Mouse (Mus musculus): ENCODE measurements around the gene Gstm6.

Gstm6 gene

DNA sequence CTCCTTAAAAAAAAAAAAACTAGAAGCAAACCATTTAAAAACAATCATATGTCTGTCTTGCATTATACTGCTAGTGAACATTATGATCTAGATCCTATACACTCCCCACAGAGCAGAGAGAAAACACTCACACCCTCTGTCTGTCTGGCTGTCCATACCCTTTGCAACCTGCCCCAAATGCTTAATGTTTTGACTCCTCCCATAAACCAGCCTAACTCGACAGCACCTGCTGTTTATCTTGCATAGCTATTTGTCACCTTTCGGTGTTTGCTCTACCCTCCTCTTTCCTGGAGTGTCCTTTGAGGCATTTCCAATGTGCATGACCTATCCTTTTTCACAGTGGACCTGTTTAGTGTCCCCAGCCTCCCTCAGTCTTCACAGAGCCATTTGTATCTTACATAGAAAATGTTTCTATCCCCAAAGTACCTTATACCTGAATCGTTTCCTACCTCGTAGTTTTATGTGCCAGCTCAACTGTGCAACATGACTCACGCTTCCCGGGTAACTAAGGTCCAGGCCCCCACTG lies 48.3 kb downstream of the Gstm6 start:
- WGBS, result 7% methylated on average over 6 of the region's 6 CpGs

DNA sequence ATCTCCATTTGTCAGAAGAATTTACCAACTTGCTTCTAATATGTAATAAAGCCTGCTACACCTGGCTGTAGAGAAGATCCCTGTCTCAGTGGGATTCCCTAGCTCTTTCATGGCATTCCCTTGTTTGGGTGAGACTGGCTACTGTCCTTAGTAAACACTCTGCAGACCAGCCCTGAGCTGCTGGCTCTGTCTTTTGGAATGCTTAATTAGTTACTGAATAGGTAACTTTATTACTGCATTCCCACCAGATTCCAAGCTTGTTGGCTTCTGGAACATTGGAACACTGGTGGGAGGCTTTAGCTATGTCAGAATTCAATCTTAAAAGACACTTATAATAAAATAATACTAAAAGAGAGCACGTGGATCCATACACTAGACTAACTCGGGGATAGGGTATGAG lies 54.3 kb downstream of the Gstm6 start:
- WGBS, result 77% methylated on average over 2 of the region's 2 CpGs
